Mouse (Mus musculus) MEL (cell line): ENCODE results near the gene Atp1a4.

Experiments used
- CHD2 ChIP-seq: IDR thresholded peaks from 2 replicates; pipeline ENCODE4 v1.6.1; 2011; ENCODE audit warnings: low read length, improper control_type of control experiment
- MYB ChIP-seq: IDR thresholded peaks from 2 replicates; pipeline ENCODE4 v1.6.1; 2011; ENCODE audit warnings: mild to moderate bottlenecking, low read depth, low read length, improper control_type of control experiment
- MYC ChIP-seq: IDR thresholded peaks from 2 replicates; pipeline ENCODE4 v1.6.1; 2011; ENCODE audit warnings: low read depth, mild to moderate bottlenecking, low read length, improper control_type of control experiment, moderate library complexity
- POLR2AphosphoS2 ChIP-seq: IDR thresholded peaks from 2 replicates; pipeline ENCODE4 v1.6.1; 2011; ENCODE audit warnings: low read length, improper control_type of control experiment
- TCF12 ChIP-seq: IDR thresholded peaks from 2 replicates; pipeline ENCODE4 v1.6.1; 2014; ENCODE audit warnings: low read depth, mild to moderate bottlenecking, inconsistent platforms, low read length, improper control_type of control experiment, moderate library complexity

- no peak for TF ChIP-seq TCF12
- TF ChIP-seq MYB, result no peak
- TF ChIP-seq POLR2AphosphoS2, result no peak
- no peak for TF ChIP-seq CHD2
- no peak for TF ChIP-seq MYC
These were observed 54.0 kb downstream of the Atp1a4 start for GRCm38 (mm10) chr1:172204033-172204813.
